Mouse (Mus musculus): ENCODE results near the gene Nipal4. TPM values are rescaled to one million over a fixed set of nuclear protein-coding genes. Genes with fewer than 3 reads are reported as not detected.
"Not testable (repeated sequence)": the region's sequence is repeated elsewhere in the genome, so short reads cannot be mapped to it uniquely, and the experiment has no call there.

The Nipal4 gene
- polyA plus RNA-seq, 1 experiment from 2014 or later = 0.69 TPM

DNA sequence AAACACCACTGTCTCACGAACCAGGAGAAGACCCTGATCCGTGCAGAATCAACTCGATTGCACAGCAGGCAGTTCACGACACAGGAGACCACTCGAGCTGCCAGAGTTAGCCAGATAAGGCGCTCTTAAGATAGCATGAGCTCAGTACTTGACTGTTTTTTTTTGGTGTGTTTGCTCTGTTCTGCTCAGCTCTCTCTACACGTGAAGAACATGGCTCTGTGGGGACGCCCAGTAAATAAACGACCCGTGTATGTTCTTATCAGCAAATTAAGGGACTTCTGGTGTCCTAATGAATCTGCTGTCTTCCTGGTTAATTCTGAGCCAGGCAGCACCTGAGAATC is 36.2 kb upstream of the Nipal4 start:
- H3K27me3 ChIP-seq (ENCODE audit: control insufficient read depth, insufficient read depth, low read length) = no peaks in the 10 kb centered on the region
- 73% methylated on average over 10 of the region's 10 CpGs for WGBS
- H3K27ac ChIP-seq (ENCODE audit: low read depth, low read length) = no peak overlapping the region
- H3K9ac ChIP-seq (ENCODE audit: low read length) = no peak overlapping the region
- no peak overlapping the region for H3K4me2 ChIP-seq (ENCODE audit: low read depth)
- H3K4me3 ChIP-seq (ENCODE audit: low read depth, low read length) = no peak overlapping the region
- H3K9me3 ChIP-seq (ENCODE audit: control insufficient read depth, low read length) = no peaks in the 10 kb centered on the region
- 0 out of 2 replicates have a peak, but pooled peaks cover 2% of the 10 kb centered on the region for H3K4me1 ChIP-seq (ENCODE audit: control insufficient read depth, insufficient read depth, low read length)
- H3K36me3 ChIP-seq (ENCODE audit: control insufficient read depth, insufficient read depth, low read length) = peaks cover 5% of the 10 kb centered on the region; the same call in 1 of the 2 replicates
- DNase-seq (ENCODE audit: low spot score) (no peak), ATAC-seq (ENCODE audit: insufficient read depth, low FRiP score, low TSS enrichment) (no peak)

DNA sequence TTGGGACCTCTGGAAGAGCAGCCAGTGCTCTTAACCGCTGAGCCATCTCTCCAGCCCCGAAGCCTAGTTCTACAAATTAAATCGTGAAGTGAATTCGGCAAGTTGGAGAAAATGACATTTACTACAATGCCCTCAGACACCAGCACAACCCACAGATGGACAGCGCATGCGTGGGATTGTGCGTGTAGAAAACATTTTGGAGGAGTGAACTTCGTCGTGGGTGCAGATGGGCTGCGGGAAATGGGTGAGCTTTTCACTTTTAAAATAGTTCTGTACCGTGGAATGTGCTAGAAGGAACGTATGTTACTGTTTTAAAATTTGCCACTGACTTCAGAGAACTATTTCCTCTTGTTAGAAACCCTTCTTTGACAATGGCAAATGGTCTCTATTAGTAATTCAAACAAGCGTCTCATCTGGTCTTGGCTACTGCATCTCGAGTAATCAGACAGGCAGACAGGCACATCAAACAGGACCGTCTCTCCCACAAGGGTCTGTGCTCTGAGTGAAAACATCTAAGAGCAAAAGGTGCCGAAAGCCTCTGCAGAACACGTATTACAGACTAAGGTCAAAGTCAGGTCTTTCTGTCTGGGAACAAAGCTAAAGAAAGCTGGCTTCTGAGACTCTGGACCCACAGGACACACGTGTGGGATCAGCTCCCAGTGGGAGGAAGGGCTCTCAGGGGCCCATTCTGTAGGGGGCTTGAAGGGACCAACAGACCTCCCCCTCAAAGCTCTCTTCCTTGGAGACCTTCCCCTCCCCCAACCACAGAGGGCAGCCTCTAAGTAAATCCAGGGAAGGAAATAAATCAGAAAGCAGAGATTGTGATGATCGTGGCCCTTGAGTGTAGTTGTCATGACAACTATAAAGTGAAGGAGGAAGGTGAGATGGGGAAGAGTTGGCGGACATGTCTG is 35.6 kb upstream of the Nipal4 start:
- Histone ChIP-seq H3K36me3 (ENCODE audit: control insufficient read depth, insufficient read depth, low read length) (peaks cover 5% of the 10 kb centered on the region; the same call in 1 of the 2 replicates), H3K27me3 (ENCODE audit: control insufficient read depth, insufficient read depth, low read length) (no peaks in the 10 kb centered on the region), H3K4me2 (ENCODE audit: low read depth) (no peak overlapping the region), H3K4me3 (ENCODE audit: low read depth, low read length) (no peak overlapping the region), H3K9me3 (ENCODE audit: control insufficient read depth, low read length) (no peaks in the 10 kb centered on the region), H3K27ac (ENCODE audit: low read depth, low read length) (no peak overlapping the region), H3K9ac (ENCODE audit: low read length) (no peak overlapping the region), H3K4me1 (ENCODE audit: control insufficient read depth, insufficient read depth, low read length) (0 out of 2 replicates have a peak, but pooled peaks cover 2% of the 10 kb centered on the region)
- ATAC-seq (ENCODE audit: insufficient read depth, low FRiP score, low TSS enrichment) = no peak
- WGBS = 72% methylated on average over 20 of the region's 20 CpGs
- DNase-seq (ENCODE audit: low spot score) = no peak

DNA sequence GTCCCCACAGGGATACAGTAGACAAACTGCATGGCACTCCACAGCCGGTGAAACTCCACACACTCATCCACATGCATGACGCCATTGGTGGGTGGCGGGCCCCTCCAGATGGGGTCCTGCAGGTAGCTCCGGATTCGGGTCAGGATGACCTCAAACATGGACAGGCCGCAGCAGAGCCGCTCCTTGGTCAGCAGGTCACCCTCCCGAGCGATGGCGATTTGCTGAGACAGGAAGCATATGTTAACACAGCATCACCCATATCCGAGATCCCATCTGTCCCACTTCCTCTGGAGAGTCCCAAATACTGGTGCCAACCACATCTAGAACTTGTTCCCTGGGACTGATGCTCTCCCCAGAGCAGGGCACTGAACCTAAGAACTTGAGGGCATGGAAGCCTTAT is 34.4 kb upstream of the Nipal4 start:
- WGBS = 91% methylated on average over 11 of the region's 11 CpGs
- Histone ChIP-seq H3K4me3 (ENCODE audit: low read depth, low read length) (no peak overlapping the region), H3K27me3 (ENCODE audit: control insufficient read depth, insufficient read depth, low read length) (no peaks in the 10 kb centered on the region), H3K4me1 (ENCODE audit: control insufficient read depth, insufficient read depth, low read length) (0 out of 2 replicates have a peak, but pooled peaks cover 2% of the 10 kb centered on the region), H3K4me2 (ENCODE audit: low read depth) (no peak overlapping the region), H3K27ac (ENCODE audit: low read depth, low read length) (no peak overlapping the region), H3K9me3 (ENCODE audit: control insufficient read depth, low read length) (no peaks in the 10 kb centered on the region), H3K36me3 (ENCODE audit: control insufficient read depth, insufficient read depth, low read length) (peaks cover 8% of the 10 kb centered on the region; the same call in 1 of the 2 replicates), H3K9ac (ENCODE audit: low read length) (no peak overlapping the region)
- ATAC-seq (ENCODE audit: insufficient read depth, low FRiP score, low TSS enrichment) (no peak), DNase-seq (ENCODE audit: low spot score) (no peak)

DNA sequence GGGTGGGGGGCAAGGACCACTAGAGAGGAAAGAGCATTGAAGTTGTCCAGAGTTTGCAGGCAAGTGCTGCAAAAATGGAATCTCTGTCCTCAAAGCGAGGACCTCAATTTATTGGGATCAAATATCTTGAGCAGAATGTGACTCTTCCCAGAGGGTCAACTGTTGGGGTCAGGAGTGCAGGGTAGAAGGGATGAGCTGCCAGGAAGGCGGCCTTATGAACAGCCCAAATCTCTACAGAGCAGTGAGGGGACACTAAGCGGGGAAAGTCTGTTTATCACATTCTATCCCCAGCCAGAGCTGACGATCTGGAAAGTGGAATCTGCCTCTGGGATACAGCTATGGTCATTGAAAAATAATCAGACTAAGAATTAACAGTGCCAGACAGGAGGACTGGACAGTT is 27.9 kb upstream of the Nipal4 start:
- DNase-seq (ENCODE audit: low spot score) (no peak), ATAC-seq (ENCODE audit: insufficient read depth, low FRiP score, low TSS enrichment) (no peak)
- no peak overlapping the region for H3K9ac ChIP-seq (ENCODE audit: low read length)
- H3K4me2 ChIP-seq (ENCODE audit: low read depth) = no peak overlapping the region
- H3K36me3 ChIP-seq (ENCODE audit: control insufficient read depth, insufficient read depth, low read length) = peaks cover 8% of the 10 kb centered on the region; the same call in 1 of the 2 replicates
- H3K27me3 ChIP-seq (ENCODE audit: control insufficient read depth, insufficient read depth, low read length) = no peaks in the 10 kb centered on the region
- H3K9me3 ChIP-seq (ENCODE audit: control insufficient read depth, low read length) = no peaks in the 10 kb centered on the region
- H3K27ac ChIP-seq (ENCODE audit: low read depth, low read length) = no peak overlapping the region
- WGBS = 56% methylated on average over 4 of the region's 4 CpGs
- no peaks in the 10 kb centered on the region for H3K4me1 ChIP-seq (ENCODE audit: control insufficient read depth, insufficient read depth, low read length)
- H3K4me3 ChIP-seq (ENCODE audit: low read depth, low read length) = no peak overlapping the region

DNA sequence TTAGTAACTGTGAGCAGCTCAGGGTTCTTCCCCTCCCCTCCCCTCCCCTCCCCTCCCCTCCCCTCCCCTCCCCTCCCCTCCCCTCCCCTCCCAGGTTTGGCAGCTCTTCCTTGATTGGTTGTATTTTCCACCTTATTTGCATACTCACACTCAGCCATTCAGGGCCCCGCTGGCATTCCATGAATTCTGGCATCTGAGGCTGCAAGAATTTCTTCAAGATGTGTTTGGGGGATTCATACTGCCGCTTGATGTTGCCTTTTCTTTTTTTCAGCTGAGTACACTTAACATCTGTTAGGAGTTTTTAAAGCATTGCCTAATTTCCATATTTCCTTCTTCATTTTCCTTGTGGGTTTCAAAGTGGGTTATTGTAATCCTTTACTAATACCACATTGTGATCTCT is 22.0 kb upstream of the Nipal4 start:
- Histone ChIP-seq H3K27me3 (ENCODE audit: control insufficient read depth, insufficient read depth, low read length) (no peaks in the 10 kb centered on the region), H3K27ac (ENCODE audit: low read depth, low read length) (no peak overlapping the region), H3K36me3 (ENCODE audit: control insufficient read depth, insufficient read depth, low read length) (no peaks in the 10 kb centered on the region), H3K4me2 (ENCODE audit: low read depth) (no peak overlapping the region), H3K9ac (ENCODE audit: low read length) (no peak overlapping the region), H3K9me3 (ENCODE audit: control insufficient read depth, low read length) (no peaks in the 10 kb centered on the region), H3K4me3 (ENCODE audit: low read depth, low read length) (no peak overlapping the region), H3K4me1 (ENCODE audit: control insufficient read depth, insufficient read depth, low read length) (no peaks in the 10 kb centered on the region)
- DNase-seq (ENCODE audit: low spot score) (no peak), ATAC-seq (ENCODE audit: insufficient read depth, low FRiP score, low TSS enrichment) (no peak)
- WGBS = 88% methylated on average over 2 of the region's 2 CpGs

DNA sequence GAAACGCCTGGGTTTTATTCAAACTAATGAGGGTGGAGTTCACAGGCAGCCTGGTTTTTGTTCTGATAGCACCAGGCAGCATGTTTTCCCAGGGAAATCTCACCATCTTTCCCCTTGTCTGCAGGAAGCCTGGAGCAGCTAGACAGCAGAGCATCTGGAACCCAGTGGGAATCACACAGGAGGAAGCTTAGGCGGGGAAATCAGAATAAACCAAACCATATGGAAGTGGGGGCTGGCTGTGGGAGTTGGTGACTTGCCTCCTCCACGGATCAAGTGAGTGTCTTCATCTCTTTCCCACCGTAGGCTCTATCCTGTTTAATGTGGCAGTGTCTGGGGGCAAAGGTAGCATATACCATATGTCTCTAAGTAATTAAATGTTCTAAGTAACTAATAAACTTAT is 19.2 kb upstream of the Nipal4 start:
- ATAC-seq (ENCODE audit: insufficient read depth, low FRiP score, low TSS enrichment) = no peak
- Histone ChIP-seq H3K36me3 (ENCODE audit: control insufficient read depth, insufficient read depth, low read length) (no peaks in the 10 kb centered on the region), H3K4me1 (ENCODE audit: control insufficient read depth, insufficient read depth, low read length) (no peaks in the 10 kb centered on the region), H3K27me3 (ENCODE audit: control insufficient read depth, insufficient read depth, low read length) (no peaks in the 10 kb centered on the region), H3K4me3 (ENCODE audit: low read depth, low read length) (no peak overlapping the region), H3K27ac (ENCODE audit: low read depth, low read length) (no peak overlapping the region), H3K4me2 (ENCODE audit: low read depth) (no peak overlapping the region), H3K9me3 (ENCODE audit: control insufficient read depth, low read length) (no peaks in the 10 kb centered on the region), H3K9ac (ENCODE audit: low read length) (no peak overlapping the region)
- DNase-seq (ENCODE audit: low spot score) = no peak
- WGBS = 28% methylated on average over 4 of the region's 4 CpGs

DNA sequence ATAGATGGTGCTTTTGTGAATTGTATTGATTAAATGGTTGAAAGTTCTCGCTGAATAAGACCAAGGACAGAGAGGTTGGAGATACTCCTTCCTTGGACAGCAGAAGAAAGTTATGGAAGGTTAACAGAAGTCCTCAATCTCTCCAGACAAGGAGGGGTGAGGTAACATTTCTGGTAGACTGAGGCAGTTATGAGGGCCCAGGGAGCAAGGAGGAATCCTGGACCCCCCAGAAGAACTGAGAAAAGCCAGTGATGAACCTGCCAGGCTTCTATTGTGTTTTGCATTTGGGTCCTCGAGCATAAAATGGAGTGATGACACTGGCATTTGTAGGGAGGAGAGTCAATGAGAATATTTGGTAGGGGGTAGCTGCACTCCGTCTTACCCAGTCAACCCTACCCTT is 18.6 kb upstream of the Nipal4 start:
- DNase-seq (ENCODE audit: low spot score) = no peak

DNA sequence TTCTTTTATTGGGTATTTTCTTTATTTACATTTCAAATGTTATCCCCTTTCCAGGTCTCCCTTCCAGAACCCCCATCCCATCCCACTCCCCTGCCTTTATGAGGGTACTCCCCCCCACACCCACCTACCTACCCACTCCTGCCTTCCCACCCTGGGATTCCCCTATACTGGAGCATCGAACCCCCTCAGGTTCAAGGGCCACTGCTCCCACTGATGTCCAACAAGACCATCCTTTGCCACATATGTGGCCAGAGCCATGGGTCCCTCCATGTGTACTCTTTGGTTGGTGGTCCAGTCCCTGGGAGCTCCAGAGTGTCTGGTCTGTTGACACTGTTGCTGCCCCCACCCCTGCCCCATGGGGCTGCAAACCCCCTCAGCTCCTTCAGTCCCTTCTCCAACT is 15.7 kb upstream of the Nipal4 start:
- not testable (repeated sequence) for H3K9me3 ChIP-seq (ENCODE audit: control insufficient read depth, low read length); ATAC-seq (ENCODE audit: insufficient read depth, low FRiP score, low TSS enrichment); H3K4me3 ChIP-seq (ENCODE audit: low read depth, low read length); DNase-seq (ENCODE audit: low spot score); H3K4me1 ChIP-seq (ENCODE audit: control insufficient read depth, insufficient read depth, low read length); H3K27ac ChIP-seq (ENCODE audit: low read depth, low read length); H3K4me2 ChIP-seq (ENCODE audit: low read depth); H3K9ac ChIP-seq (ENCODE audit: low read length); H3K27me3 ChIP-seq (ENCODE audit: control insufficient read depth, insufficient read depth, low read length); H3K36me3 ChIP-seq (ENCODE audit: control insufficient read depth, insufficient read depth, low read length)
- WGBS = 91% methylated on average over 1 of the region's 1 CpGs

More for the DNA sequence above, 18.6 kb upstream of the Nipal4 start:
- Histone ChIP-seq H3K9me3 (ENCODE audit: control insufficient read depth, low read length) (no peaks in the 10 kb centered on the region), H3K9ac (ENCODE audit: low read length) (no peak overlapping the region), H3K4me3 (ENCODE audit: low read depth, low read length) (no peak overlapping the region), H3K27ac (ENCODE audit: low read depth, low read length) (no peak overlapping the region), H3K27me3 (ENCODE audit: control insufficient read depth, insufficient read depth, low read length) (no peaks in the 10 kb centered on the region), H3K4me2 (ENCODE audit: low read depth) (no peak overlapping the region), H3K4me1 (ENCODE audit: control insufficient read depth, insufficient read depth, low read length) (no peaks in the 10 kb centered on the region), H3K36me3 (ENCODE audit: control insufficient read depth, insufficient read depth, low read length) (no peaks in the 10 kb centered on the region)
- 77% methylated on average over 3 of the region's 3 CpGs for WGBS
- no peak for ATAC-seq (ENCODE audit: insufficient read depth, low FRiP score, low TSS enrichment)

All from neural tube, embryonic 11.5 days (tissue).